Mouse (Mus musculus) 416B (cell line): ENCODE data around the gene Grm1.
"Not testable (repeated sequence)": the region's sequence is repeated elsewhere in the genome, so short reads cannot be mapped to it uniquely, and the experiment has no call there.

ENCODE experiments used
- DNase-seq: peaks from one replicate; pipeline ENCODE4 v3.0.0; 2011; ENCODE audit warnings: low read depth

Gene Grm1

GRCm38 (mm10) chr10:11081611-11082398 lies at the start of gene Grm1:
Gene Grm1, minus strand, starts transcription at chr10:11082356.
- DNase-seq, result no peak

- no peak for DNase-seq
Observed at GRCm38 (mm10) chr10:11121781-11122180, 39.6 kb upstream of the Grm1 start.

- DNase-seq, result no peak
Observed at GRCm38 (mm10) chr10:11098475-11099044, 16.4 kb upstream of the Grm1 start.

- DNase-seq, result no peak
Observed at GRCm38 (mm10) chr10:11086348-11086747, 4.2 kb upstream of the Grm1 start.

GRCm38 (mm10) chr10:11080725-11081610 lies 1.2 kb downstream of the Grm1 start:
- DNase-seq, result no peak

GRCm38 (mm10) chr10:11080013-11080724 lies 2.0 kb downstream of the Grm1 start:
- DNase-seq, result no peak

GRCm38 (mm10) chr10:11079506-11079905 lies 2.6 kb downstream of the Grm1 start:
- DNase-seq, result no peak

- no peak for DNase-seq
Observed at GRCm38 (mm10) chr10:11065136-11065535, 17.0 kb downstream of the Grm1 start.

- DNase-seq, result no peak
Observed at GRCm38 (mm10) chr10:11061318-11062071, 20.7 kb downstream of the Grm1 start.

- DNase-seq, result no peak
Observed at GRCm38 (mm10) chr10:11049361-11049760, 32.8 kb downstream of the Grm1 start.

GRCm38 (mm10) chr10:11045421-11045820 lies 36.7 kb downstream of the Grm1 start:
- DNase-seq, result not testable (repeated sequence)

GRCm38 (mm10) chr10:11044455-11045106 lies 37.6 kb downstream of the Grm1 start:
- no peak for DNase-seq

GRCm38 (mm10) chr10:11039323-11039722 lies 42.8 kb downstream of the Grm1 start:
- DNase-seq, result peak; percentile 35

GRCm38 (mm10) chr10:11032221-11032620 lies 49.9 kb downstream of the Grm1 start:
- DNase-seq, result no peak

GRCm38 (mm10) chr10:11025764-11026518 lies 56.2 kb downstream of the Grm1 start:
- no peak for DNase-seq

GRCm38 (mm10) chr10:11018970-11019531 lies 63.1 kb downstream of the Grm1 start:
- no peak for DNase-seq

- no peak for DNase-seq
Observed at GRCm38 (mm10) chr10:11013653-11014052, 68.5 kb downstream of the Grm1 start.

- no peak for DNase-seq
Observed at GRCm38 (mm10) chr10:10996766-10997165, 85.4 kb downstream of the Grm1 start.

- DNase-seq, result no peak
Observed at GRCm38 (mm10) chr10:10991708-10992107, 90.4 kb downstream of the Grm1 start.

- no peak for DNase-seq
Observed at GRCm38 (mm10) chr10:10971311-10971710, 110.8 kb downstream of the Grm1 start.
